Mouse (Mus musculus): ENCODE measurements at regions not wholly inside any gene's neighbourhood (a gene's known extent, or its start where the extent isn't known, plus 50 kb on each side); places are given as distances from the start of the nearest gene placed in this dataset.

DNA sequence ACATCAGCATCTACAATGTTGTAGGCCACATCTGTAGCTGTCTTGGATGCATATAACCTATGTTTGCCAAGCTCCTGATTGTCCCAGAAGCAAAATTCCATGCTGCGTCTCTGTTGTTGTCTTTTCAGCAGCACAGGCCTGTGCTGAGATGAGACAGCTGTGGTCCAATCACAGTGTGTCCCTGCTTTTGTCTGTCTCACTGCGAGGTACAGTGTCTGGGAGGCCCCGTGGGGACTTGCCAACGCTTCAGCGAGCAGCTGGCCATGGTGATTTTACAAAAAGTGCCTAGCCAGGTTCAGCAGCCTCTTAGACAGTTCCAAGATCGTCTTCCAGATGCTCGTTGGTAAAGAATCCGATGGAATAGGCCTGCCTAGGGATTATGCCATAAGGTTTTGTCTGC lies 114.6 kb upstream of the Mkln1 start:
- Histone ChIP-seq H3K4me2 (ENCODE audit: low read depth, low read length, poor library complexity, severe bottlenecking) (no peak overlapping the region), H3K27ac (ENCODE audit: low read depth, low read length) (no peak overlapping the region), H3K36me3 (ENCODE audit: insufficient read depth, low read length) (no peaks in the 10 kb centered on the region), H3K27me3 (ENCODE audit: insufficient read depth, low read length) (no peaks in the 10 kb centered on the region), H3K9me3 (ENCODE audit: low read length) (no peaks in the 10 kb centered on the region), H3K4me1 (ENCODE audit: insufficient read depth, low read length) (peaks cover 3% of the 10 kb centered on the region; the same call in 1 of the 2 replicates), H3K4me3 (ENCODE audit: low read depth, low read length) (no peak overlapping the region), H3K9ac (replicated peaks; ENCODE audit: low read length, poor library complexity, severe bottlenecking) (no peak overlapping the region)
- no peak for ATAC-seq (ENCODE audit: low FRiP score)
- no peak for TF ChIP-seq CTCF (IDR thresholded peaks at IDR 0.05)
- no peak for DNase-seq (ENCODE audit: low spot score)
- 53% methylated on average over 8 of the region's 8 CpGs for WGBS

DNA sequence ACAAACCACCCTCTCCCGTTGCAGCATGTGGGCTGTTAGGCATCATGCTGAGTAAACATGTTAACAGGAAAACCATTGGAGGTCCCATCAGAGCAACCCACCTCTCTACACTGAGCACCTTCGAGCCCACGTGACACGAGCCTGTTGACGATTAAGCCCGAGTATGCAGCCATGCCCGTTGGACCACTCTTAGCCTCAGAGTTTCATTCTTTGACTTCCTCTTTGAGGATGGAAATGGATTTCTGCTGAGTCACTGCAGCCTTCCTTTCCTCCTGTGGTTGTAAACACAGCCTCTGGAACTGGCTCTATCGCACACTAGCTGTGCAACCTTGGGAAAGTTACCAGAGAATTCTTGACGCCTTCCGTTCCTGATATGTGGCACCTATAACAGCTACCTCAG lies 114.1 kb upstream of the Mkln1 start:
- WGBS, result 87% methylated on average over 10 of the region's 10 CpGs
- Histone ChIP-seq H3K4me1 (ENCODE audit: insufficient read depth, low read length) (peaks cover 3% of the 10 kb centered on the region; the same call in 1 of the 2 replicates), H3K36me3 (ENCODE audit: insufficient read depth, low read length) (no peaks in the 10 kb centered on the region), H3K4me2 (ENCODE audit: low read depth, low read length, poor library complexity, severe bottlenecking) (no peak overlapping the region), H3K27ac (ENCODE audit: low read depth, low read length) (no peak overlapping the region), H3K27me3 (ENCODE audit: insufficient read depth, low read length) (no peaks in the 10 kb centered on the region), H3K4me3 (ENCODE audit: low read depth, low read length) (no peak overlapping the region), H3K9ac (replicated peaks; ENCODE audit: low read length, poor library complexity, severe bottlenecking) (no peak overlapping the region), H3K9me3 (ENCODE audit: low read length) (no peaks in the 10 kb centered on the region)
- no peak for TF ChIP-seq CTCF (IDR thresholded peaks at IDR 0.05)
- DNase-seq (ENCODE audit: low spot score) (no peak), ATAC-seq (ENCODE audit: low FRiP score) (no peak)

DNA sequence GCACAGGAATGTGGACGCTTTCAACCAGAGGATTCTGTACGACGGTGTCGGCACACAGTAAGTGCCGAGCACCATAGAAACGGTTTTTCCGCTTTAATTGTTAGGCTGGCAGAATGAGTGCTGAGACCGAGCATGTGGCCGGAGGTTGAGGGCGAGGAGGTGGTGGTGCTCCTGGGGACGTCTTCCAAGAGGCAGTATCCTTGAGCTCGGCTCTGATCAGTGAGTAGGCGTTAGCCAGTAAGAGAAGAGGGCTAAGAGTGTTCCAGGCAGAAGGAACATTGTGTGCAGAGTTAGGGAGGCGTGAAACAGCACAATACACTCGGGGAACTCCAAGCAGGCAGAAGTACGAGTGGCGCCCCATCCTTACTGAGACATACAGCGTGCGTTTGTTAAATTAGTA lies 113.5 kb upstream of the Mkln1 start:
- no peak for DNase-seq (ENCODE audit: low spot score)
- H3K36me3 ChIP-seq (ENCODE audit: insufficient read depth, low read length), result no peaks in the 10 kb centered on the region
- H3K4me2 ChIP-seq (ENCODE audit: low read depth, low read length, poor library complexity, severe bottlenecking), result no peak overlapping the region
- 82% methylated on average over 19 of the region's 19 CpGs for WGBS
- H3K9ac ChIP-seq (replicated peaks; ENCODE audit: low read length, poor library complexity, severe bottlenecking), result no peak overlapping the region
- no peak for TF ChIP-seq CTCF (IDR thresholded peaks at IDR 0.05)
- no peaks in the 10 kb centered on the region for H3K9me3 ChIP-seq (ENCODE audit: low read length)
- H3K27ac ChIP-seq (ENCODE audit: low read depth, low read length), result no peak overlapping the region
- H3K27me3 ChIP-seq (ENCODE audit: insufficient read depth, low read length), result no peaks in the 10 kb centered on the region
- H3K4me1 ChIP-seq (ENCODE audit: insufficient read depth, low read length), result peaks cover 3% of the 10 kb centered on the region; the same call in 1 of the 2 replicates
- no peak for ATAC-seq (ENCODE audit: low FRiP score)
- H3K4me3 ChIP-seq (ENCODE audit: low read depth, low read length), result no peak overlapping the region

DNA sequence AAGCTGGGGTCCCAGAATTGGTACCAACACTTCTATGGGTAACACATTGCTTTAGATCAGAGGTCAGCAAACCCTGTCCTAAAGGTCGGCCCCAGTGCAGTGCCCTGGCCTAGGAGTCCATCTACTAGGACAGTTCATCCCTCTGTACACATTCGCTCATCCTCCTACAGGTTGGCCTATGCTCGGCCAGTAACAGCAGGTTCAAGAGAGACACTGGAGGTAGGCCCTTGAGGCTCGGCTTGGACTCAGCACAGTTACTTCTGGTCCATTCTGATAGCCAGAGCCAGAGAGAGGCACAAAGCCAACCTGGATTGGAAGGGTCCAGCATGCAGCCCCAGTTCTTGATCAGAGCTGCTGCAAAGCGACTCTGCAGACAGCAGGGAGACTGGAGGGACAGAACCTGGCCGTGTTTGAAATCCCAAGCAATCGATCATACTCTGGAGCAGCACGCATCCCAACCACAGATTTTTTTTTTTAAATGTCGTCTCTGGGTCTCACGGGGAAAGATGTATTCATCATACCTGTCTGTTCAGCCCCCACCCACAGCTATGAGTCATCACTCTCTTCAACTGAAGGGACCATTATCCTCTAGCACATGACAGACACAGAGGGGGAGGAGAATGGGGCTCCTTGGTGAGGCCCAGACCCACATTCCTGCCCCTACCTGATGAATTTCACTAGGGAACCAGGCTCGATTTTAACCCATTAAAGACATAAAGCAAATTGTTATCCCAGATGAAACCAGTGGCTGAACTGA lies 112.4 kb upstream of the Mkln1 start:
- Histone ChIP-seq H3K4me2 (ENCODE audit: low read depth, low read length, poor library complexity, severe bottlenecking) (no peak overlapping the region), H3K4me1 (ENCODE audit: insufficient read depth, low read length) (peaks cover 3% of the 10 kb centered on the region; the same call in 1 of the 2 replicates), H3K27me3 (ENCODE audit: insufficient read depth, low read length) (no peaks in the 10 kb centered on the region), H3K27ac (ENCODE audit: low read depth, low read length) (no peak overlapping the region), H3K4me3 (ENCODE audit: low read depth, low read length) (no peak overlapping the region), H3K9me3 (ENCODE audit: low read length) (no peaks in the 10 kb centered on the region), H3K9ac (replicated peaks; ENCODE audit: low read length, poor library complexity, severe bottlenecking) (no peak overlapping the region), H3K36me3 (ENCODE audit: insufficient read depth, low read length) (no peaks in the 10 kb centered on the region)
- DNase-seq (ENCODE audit: low spot score) (no peak), ATAC-seq (ENCODE audit: low FRiP score) (no peak)
- 90% methylated on average over 11 of the region's 11 CpGs for WGBS
- TF ChIP-seq CTCF (IDR thresholded peaks at IDR 0.05), result no peak

DNA sequence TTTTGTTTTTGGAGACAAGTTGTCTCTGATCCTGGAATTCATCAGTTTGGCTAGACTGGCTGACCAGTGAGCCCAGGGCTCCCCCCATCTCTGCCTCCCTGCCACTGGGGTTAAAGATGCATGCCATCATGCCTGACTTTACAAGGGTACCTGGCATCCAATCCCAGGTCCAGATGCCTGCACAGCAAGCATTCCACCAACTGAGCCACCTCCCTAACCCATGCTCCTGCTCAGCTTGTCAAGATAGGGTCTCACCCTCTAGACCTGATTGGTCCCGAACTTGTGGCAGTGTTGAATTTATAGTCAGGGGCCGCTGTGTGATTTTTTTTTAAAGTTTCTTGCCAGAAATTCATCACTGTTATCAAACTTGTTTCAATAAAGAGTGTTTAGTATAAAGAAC lies 111.4 kb upstream of the Mkln1 start:
- no peak for TF ChIP-seq CTCF (IDR thresholded peaks at IDR 0.05)
- Histone ChIP-seq H3K9ac (replicated peaks; ENCODE audit: low read length, poor library complexity, severe bottlenecking) (no peak overlapping the region), H3K4me3 (ENCODE audit: low read depth, low read length) (no peak overlapping the region), H3K36me3 (ENCODE audit: insufficient read depth, low read length) (no peaks in the 10 kb centered on the region), H3K27ac (ENCODE audit: low read depth, low read length) (no peak overlapping the region), H3K27me3 (ENCODE audit: insufficient read depth, low read length) (no peaks in the 10 kb centered on the region), H3K9me3 (ENCODE audit: low read length) (no peaks in the 10 kb centered on the region), H3K4me1 (ENCODE audit: insufficient read depth, low read length) (peaks cover 3% of the 10 kb centered on the region; the same call in 1 of the 2 replicates), H3K4me2 (ENCODE audit: low read depth, low read length, poor library complexity, severe bottlenecking) (no peak overlapping the region)
- ATAC-seq (ENCODE audit: low FRiP score) (no peak), DNase-seq (ENCODE audit: low spot score) (no peak)
- WGBS, result 94% methylated on average over 2 of the region's 2 CpGs

DNA sequence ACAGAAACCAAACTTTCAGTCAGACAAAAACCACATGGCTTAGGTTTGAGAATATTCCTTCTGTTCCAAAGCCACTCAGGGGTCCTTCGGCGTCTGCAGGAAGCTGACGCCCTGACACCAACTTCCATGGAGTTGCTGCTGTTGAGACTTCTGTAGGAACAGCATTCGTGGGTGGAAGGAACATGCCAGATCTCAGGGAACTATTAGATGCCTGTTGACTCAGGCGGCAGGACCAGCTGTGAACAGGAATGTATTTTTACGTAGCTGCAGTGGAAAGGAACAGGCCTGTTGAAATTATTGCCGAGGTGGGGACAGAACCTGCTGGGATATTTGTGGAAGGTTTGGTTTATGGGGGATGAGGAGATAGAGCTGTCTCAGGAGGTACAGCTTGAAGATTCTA lies 110.8 kb upstream of the Mkln1 start:
- DNase-seq (ENCODE audit: low spot score) (no peak), ATAC-seq (ENCODE audit: low FRiP score) (no peak)
- H3K4me1 ChIP-seq (ENCODE audit: insufficient read depth, low read length), result peaks cover 3% of the 10 kb centered on the region; the same call in 1 of the 2 replicates
- no peak overlapping the region for H3K9ac ChIP-seq (replicated peaks; ENCODE audit: low read length, poor library complexity, severe bottlenecking)
- H3K9me3 ChIP-seq (ENCODE audit: low read length), result no peaks in the 10 kb centered on the region
- no peak overlapping the region for H3K4me2 ChIP-seq (ENCODE audit: low read depth, low read length, poor library complexity, severe bottlenecking)
- no peak overlapping the region for H3K4me3 ChIP-seq (ENCODE audit: low read depth, low read length)
- no peak for TF ChIP-seq CTCF (IDR thresholded peaks at IDR 0.05)
- 84% methylated on average over 7 of the region's 7 CpGs for WGBS
- no peak overlapping the region for H3K27ac ChIP-seq (ENCODE audit: low read depth, low read length)
- no peaks in the 10 kb centered on the region for H3K27me3 ChIP-seq (ENCODE audit: insufficient read depth, low read length)
- H3K36me3 ChIP-seq (ENCODE audit: insufficient read depth, low read length), result no peaks in the 10 kb centered on the region
